Mouse (Mus musculus) cerebellum, adult 2 months (tissue): Measurements from ENCODE around the gene Gtpbp6. TPM values are rescaled to one million over a fixed set of nuclear protein-coding genes. Genes with fewer than 3 reads are reported as not detected.
A peak's percentile ranks its signal among the peaks of the same experiment; 100 is the strongest.

ENCODE experiments used
- DNase-seq, 2 experiments: peaks; one replicate each; pipeline ENCODE4 v3.0.0; 2021
- H3K27ac ChIP-seq: fragments of 200-500 bp; 2 replicates; pipeline ENCODE4 v1.5.1; 2012; ENCODE audit warnings: low read length, control low read depth, inconsistent platforms; ENCODE audit not compliant: insufficient read depth
- H3K27me3 ChIP-seq: fragments of 200-500 bp; 2 replicates; pipeline ENCODE4 v1.6.1; 2012; ENCODE audit warnings: inconsistent platforms, mild to moderate bottlenecking, low read length, moderate library complexity; ENCODE audit not compliant: control insufficient read depth, insufficient read depth
- H3K4me1 ChIP-seq: fragments of 200-500 bp; 2 replicates; pipeline ENCODE4 v1.6.1; 2011; ENCODE audit warnings: low read length; ENCODE audit not compliant: control insufficient read depth, insufficient read depth
- H3K4me3 ChIP-seq: fragments of 200-500 bp; replicated peaks from 2 replicates; pipeline ENCODE3; 2011; ENCODE audit warnings: mild to moderate bottlenecking, low read depth, low read length, control low read depth; ENCODE audit not compliant: insufficient read depth
- CTCF ChIP-seq: fragments of 200-500 bp; IDR thresholded peaks from 2 replicates; pipeline ENCODE4 v1.5.1; 2011; ENCODE audit warnings: low read depth, mild to moderate bottlenecking, control low read depth, low read length, moderate library complexity, borderline replicate concordance; ENCODE audit not compliant: insufficient read depth
- POLR2A ChIP-seq: fragments of 200-500 bp; IDR thresholded peaks from 2 replicates; pipeline ENCODE4 v1.6.1; 2011; ENCODE audit warnings: low read length, control low read depth, borderline replicate concordance; ENCODE audit not compliant: insufficient read depth
- WGBS: fragments of 180-500 bp; shearing (Covaris S2); methylation state at CpG from one replicate; pipeline ENCODE4 v1.1.7; 2018; 5-methylcytosine and 5-hydroxymethylcytosine counted together
- polyA plus RNA-seq: library from polyadenylated mRNA; depleted of rRNA; stranded (reverse); fragments of >200 nt; gene quantifications from 2 replicates; pipeline ENCODE4 v1.2.3, GENCODE M21; 2012

Gtpbp6 gene
- polyA plus RNA-seq, 1 experiment = 145 TPM

- H3K4me1 ChIP-seq = peaks cover 7% of the 10 kb centered on the region
- DNase-seq = peak; percentile 92 to 96
- no peaks in the 10 kb centered on the region for H3K27me3 ChIP-seq
- H3K4me3 ChIP-seq = peak within 1 kb of the TSS; percentile 100
- TF ChIP-seq POLR2A (peak; percentile 44; the same call in 1 of the 2 replicates), CTCF (no peak)
- peak within 1 kb of the TSS; percentile 82 for H3K27ac ChIP-seq
- WGBS = under 1% methylated on average over 12 of the region's 12 CpGs
Measured at GRCm38 (mm10) chr5:110109991-110110441, 2.0 kb upstream of the Gtpbp6 start, which contains the start of gene Zfp605. Gene Zfp605 (plus strand): TSS chr5:110110092.

GRCm38 (mm10) chr5:110108305-110108628, 270 bp upstream of the Gtpbp6 start:
- no peak for DNase-seq
- H3K4me3 ChIP-seq = peak overlapping the region; percentile 93
- no peaks in the 10 kb centered on the region for H3K27me3 ChIP-seq
- H3K4me1 ChIP-seq = peaks cover 7% of the 10 kb centered on the region
- TF ChIP-seq POLR2A (no peak), CTCF (no peak)
- 0% methylated on average over 7 of the region's 7 CpGs for WGBS
- H3K27ac ChIP-seq = no peak overlapping the region

- WGBS = 9% methylated on average over 41 of the region's 41 CpGs
- no peak for TF ChIP-seq POLR2A
- TF ChIP-seq CTCF = no peak
- Histone ChIP-seq H3K27me3 (no peaks in the 10 kb centered on the region), H3K27ac (peak overlapping the region; percentile 73), H3K4me3 (peak overlapping the region; percentile 93), H3K4me1 (peaks cover 8% of the 10 kb centered on the region)
- peak in 1 of 2 experiments; percentile 55 for DNase-seq
Measured at GRCm38 (mm10) chr5:110106901-110107564, 964 bp downstream of the Gtpbp6 start.

GRCm38 (mm10) chr5:110106140-110106871, 1.7 kb downstream of the Gtpbp6 start:
- peak in 1 of 2 experiments; percentile 31 for DNase-seq
- 87% methylated on average over 26 of the region's 26 CpGs for WGBS
- Histone ChIP-seq H3K4me1 (peaks cover 14% of the 10 kb centered on the region), H3K27me3 (no peaks in the 10 kb centered on the region), H3K27ac (no peak overlapping the region), H3K4me3 (peak overlapping the region; percentile 93)
- TF ChIP-seq POLR2A = no peak
- TF ChIP-seq CTCF = no peak

- Histone ChIP-seq H3K4me3 (no peak overlapping the region), H3K4me1 (peaks cover 16% of the 10 kb centered on the region), H3K27me3 (no peaks in the 10 kb centered on the region), H3K27ac (no peak overlapping the region)
- no peak for TF ChIP-seq POLR2A
- no peak for TF ChIP-seq CTCF
- DNase-seq = peak in 1 of 2 experiments; percentile 28
- 95% methylated on average over 36 of the region's 36 CpGs for WGBS
Measured at GRCm38 (mm10) chr5:110104616-110105380, 3.2 kb downstream of the Gtpbp6 start.

- Histone ChIP-seq H3K4me1 (peaks cover 16% of the 10 kb centered on the region), H3K4me3 (no peak overlapping the region), H3K27me3 (no peaks in the 10 kb centered on the region), H3K27ac (no peak overlapping the region)
- TF ChIP-seq POLR2A (no peak), CTCF (no peak)
- peak in 1 of 2 experiments; percentile 21 for DNase-seq
- WGBS = 95% methylated on average over 27 of the region's 27 CpGs
Measured at GRCm38 (mm10) chr5:110103901-110104615, 3.9 kb downstream of the Gtpbp6 start.
